Comparison of ENCODE assay signal across 9 mouse cellular contexts in genomic region chr8:91531971-91532370, GRCm38 (mm10).
DNase-seq lines count a peak whose midpoint lies in the region.
"Had no signal": no experiment of that assay in that cellular context is flagged by ENCODE, and none has a peak within 500 bp of the region (broad histone marks: within the 10 kb centered on the region; RNA-seq: fewer than 3 reads in every experiment).

No protein-coding gene starts in this region.

- H3K27ac ChIP-seq in heart, embryonic 10.5 days = no peak overlapping the region
- H3K27ac ChIP-seq: liver, embryonic 15.5 days had no signal

- no peak overlapping the region for H3K4me3 ChIP-seq in heart, embryonic 10.5 days
- H3K4me3 ChIP-seq: liver, embryonic 15.5 days had no signal

- H3K27me3 ChIP-seq in heart, embryonic 10.5 days (ENCODE audit: insufficient read depth, poor library complexity, severe bottlenecking) = peaks cover 42% of the 10 kb centered on the region
- H3K27me3 ChIP-seq: liver, embryonic 15.5 days had no signal

- H3K36me3 ChIP-seq in heart, embryonic 10.5 days = no peaks in the 10 kb centered on the region
- H3K36me3 ChIP-seq: liver, embryonic 15.5 days had no signal

- peak; percentile 61 for DNase-seq in ES-CJ7 (ENCODE audit: low read depth, low spot score)
- DNase-seq in adrenal gland, adult 8-10 months = peak; percentile 62
- DNase-seq in embryo, embryonic 11.5 days (ENCODE audit: low read depth, low spot score) = peak; percentile 59
- DNase-seq in heart, embryonic 10.5 days (ENCODE audit: low spot score) = peak; percentile 82
- peak; percentile 38 to 82 for DNase-seq in layer of hippocampus, adult 18-20 months (ENCODE audit: low spot score in 2 of 2)
- peak; percentile 84 for DNase-seq in lung, postnatal 10 days
- peak; percentile 82 for DNase-seq in right cerebral cortex, postnatal 14 days
- DNase-seq in yolk sac, embryonic 10.5 days (ENCODE audit: low spot score) = peak; percentile 50

- WGBS in heart, embryonic 10.5 days = 23% methylated on average over 8 of the region's 8 CpGs

- H3K9me3 ChIP-seq in heart, embryonic 10.5 days = no peaks in the 10 kb centered on the region
- H3K9me3 ChIP-seq: liver, embryonic 15.5 days had no signal

- peaks cover 30% of the 10 kb centered on the region for H3K4me1 ChIP-seq in heart, embryonic 10.5 days
